Mouse (Mus musculus): Measurements from ENCODE around the gene Ubr1.
"Not testable (repeated sequence)": the region's sequence is repeated elsewhere in the genome, so short reads cannot be mapped to it uniquely, and the experiment has no call there.

Ubr1 gene

DNA sequence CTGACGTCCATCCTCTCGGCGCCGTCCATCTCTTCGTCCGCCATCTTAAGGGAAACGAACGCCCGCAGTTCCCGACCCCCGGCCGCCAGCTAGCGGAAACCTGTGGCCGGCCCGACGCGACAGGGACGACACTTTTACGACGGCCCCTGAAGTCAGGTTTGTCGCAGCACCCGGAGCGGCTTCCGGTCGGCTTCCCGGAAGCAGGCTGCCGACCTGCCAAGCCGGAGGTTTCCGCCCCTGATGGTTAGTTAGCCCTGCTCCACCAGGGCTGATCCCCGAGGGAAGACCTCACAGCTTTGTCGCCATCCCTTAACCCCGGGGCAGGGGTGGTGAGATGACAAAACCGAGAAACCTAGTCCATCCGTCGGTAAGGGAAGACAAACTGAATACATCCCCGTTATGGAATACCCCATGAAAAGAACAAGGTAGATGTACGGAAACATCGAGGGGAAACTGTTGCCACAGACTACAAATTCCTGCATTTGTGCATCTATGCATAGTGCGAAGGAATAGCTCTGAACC is at the start of gene Ubr1:
Gene Ubr1 (minus strand): TSS at position 157 of the 522 bp plus-strand sequence.
- DNase-seq (ENCODE audit: low spot score in 2 of 2) = peak; percentile 80 to 82

DNA sequence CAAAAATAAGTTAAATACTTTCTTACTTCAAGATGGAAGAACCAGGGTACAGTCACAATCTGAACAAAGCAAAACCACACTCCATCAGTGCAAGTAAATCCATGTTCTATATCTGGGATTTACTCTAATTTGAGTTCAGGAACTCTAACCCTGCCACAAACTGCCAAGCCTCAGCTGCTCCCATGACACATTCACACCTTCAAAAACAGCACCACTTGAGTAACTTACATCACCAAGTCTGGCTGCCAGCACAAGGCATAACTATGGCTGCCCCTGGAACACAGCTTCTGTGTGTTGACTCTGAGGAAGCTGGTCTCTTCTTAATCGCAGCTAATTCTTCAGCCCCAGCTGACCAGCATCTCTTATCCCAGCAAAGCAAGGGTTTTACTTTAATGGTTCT is 46.6 kb upstream of the Ubr1 start:
- no peak for DNase-seq (ENCODE audit: low spot score in 2 of 2)

GRCm38 (mm10) chr2:121016226-121016625 is 45.7 kb upstream of the Ubr1 start:
- DNase-seq (ENCODE audit: low spot score in 2 of 2) = peak in 1 of 2 experiments; percentile 14

GRCm38 (mm10) chr2:121015507-121015906 is 45.0 kb upstream of the Ubr1 start:
- no peak for DNase-seq (ENCODE audit: low spot score in 2 of 2)

DNA sequence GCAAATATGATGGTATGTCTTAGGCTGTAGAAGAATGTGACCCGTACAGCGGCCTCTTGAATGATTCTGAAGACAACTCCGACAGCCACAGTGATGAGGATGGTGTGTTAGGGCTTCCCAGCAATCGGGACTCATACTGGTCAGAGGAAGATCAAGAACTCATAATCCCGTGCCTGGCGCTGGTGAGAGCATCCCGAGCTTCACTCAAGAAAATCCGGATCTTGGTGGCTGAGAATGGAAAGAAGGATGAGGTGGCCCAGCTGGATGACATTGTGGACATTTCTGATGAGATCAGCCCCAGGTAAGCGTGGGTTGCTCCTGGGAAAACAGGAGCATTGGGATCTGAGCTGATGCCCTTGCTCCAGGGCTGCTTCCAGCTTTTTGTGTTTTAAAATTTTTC is 42.2 kb upstream of the Ubr1 start:
- DNase-seq (ENCODE audit: low spot score in 2 of 2) = peak in 1 of 2 experiments; percentile 40

GRCm38 (mm10) chr2:121009071-121009677 is 38.7 kb upstream of the Ubr1 start:
- no peak for DNase-seq (ENCODE audit: low spot score in 2 of 2)

DNA sequence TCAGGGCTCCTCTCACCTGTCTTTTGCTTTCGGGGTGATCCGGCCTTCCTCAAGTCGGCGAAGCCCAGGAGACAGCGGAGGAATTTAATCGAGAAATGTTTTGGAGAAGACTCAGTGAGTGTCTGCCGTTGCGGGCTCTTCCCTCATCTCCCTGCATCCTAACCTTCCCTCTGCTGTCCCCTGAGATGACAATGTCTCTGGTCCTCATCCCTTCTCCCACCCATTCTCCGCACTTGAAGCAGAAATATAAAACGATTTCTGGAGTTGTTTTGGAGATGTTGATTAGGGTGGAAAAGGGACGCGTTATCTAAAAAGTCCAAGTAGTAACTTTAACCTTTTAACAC is 38.1 kb upstream of the Ubr1 start:
- no peak for DNase-seq (ENCODE audit: low spot score in 2 of 2)

- DNase-seq (ENCODE audit: low spot score in 2 of 2) = peak; percentile 86 to 94
Measured at GRCm38 (mm10) chr2:121007925-121008663, 37.6 kb upstream of the Ubr1 start, which contains the start of gene Ccndbp1. Gene Ccndbp1 (plus strand): TSS chr2:121008403.

GRCm38 (mm10) chr2:121006986-121007385 is 36.5 kb upstream of the Ubr1 start:
- DNase-seq (ENCODE audit: low spot score in 2 of 2) = no peak

DNA sequence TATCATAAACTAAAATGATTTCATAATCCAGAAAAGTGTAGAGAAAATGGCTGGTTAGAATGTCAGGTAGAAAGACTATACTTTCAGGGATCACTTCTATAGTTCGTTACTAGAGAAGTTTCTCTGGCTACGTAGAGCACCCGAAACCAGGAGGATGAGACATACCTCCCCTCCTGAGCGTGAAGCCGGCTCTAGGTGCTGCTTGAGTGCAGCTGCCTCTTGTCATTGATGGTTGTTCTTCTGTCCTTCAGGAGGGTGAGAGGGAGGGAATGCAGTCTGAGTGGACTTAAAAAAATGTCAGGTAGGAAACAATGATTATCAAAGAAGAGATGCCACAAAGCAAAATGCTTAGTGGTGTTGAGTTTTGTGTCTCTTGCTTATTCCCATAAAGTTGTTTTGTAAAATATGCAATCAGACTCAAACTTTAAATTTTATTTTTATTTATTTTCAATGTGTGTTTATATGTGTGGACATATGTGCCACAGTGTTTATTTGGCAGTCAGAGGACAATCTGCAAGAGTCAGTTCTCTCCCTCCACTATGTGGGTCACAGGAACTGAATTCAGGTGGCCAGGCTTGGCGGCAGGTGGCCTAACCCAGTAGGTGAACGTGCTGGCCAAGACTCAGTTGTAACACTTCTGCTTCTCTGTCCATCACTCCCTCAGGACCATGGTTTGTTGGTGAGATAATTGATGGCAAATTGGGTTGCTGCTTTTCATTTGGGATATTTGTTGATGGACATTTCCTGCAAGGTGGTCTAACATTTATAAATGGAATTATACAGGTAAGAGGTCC is 33.7 kb upstream of the Ubr1 start:
- no peak for DNase-seq (ENCODE audit: low spot score in 2 of 2)

DNA sequence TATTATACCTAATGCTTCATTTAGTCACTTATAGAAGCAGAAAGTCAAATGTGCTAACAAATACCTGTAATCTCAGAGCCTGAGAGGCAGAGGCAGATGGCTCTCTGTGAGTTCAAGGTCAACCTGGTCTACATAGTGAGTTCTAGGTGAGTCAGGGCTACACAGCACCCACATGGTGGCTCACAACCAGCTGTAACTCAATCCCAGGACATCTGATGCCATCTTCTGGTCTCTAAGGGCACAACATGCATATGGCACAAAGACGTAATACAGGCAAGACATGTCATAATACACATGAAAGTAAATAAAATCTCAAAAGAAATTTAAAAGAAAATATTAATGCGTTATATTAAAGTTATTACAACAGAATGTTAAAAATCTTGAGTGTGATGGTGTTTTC is 33.1 kb upstream of the Ubr1 start:
- no peak for DNase-seq (ENCODE audit: low spot score in 2 of 2)

DNA sequence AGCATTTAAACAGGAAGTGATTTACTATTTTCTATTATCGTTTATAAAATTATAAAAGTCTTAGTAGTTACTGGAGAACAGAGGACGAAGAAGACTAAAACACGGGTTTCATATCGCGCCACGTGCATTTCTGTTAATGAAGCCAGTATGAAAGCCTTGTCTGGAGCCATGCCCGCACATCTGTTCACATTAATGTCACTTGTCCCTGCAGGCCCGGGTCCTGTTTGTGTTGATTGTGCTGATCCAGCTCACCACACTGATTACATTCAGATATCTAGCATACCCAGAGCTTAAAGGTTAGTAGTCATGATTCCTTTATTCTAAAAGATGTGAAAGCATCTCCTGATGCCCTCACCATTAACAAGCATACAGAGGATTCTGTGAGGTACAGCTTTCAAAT is 28.3 kb upstream of the Ubr1 start:
- DNase-seq (ENCODE audit: low spot score in 2 of 2) = no peak

DNA sequence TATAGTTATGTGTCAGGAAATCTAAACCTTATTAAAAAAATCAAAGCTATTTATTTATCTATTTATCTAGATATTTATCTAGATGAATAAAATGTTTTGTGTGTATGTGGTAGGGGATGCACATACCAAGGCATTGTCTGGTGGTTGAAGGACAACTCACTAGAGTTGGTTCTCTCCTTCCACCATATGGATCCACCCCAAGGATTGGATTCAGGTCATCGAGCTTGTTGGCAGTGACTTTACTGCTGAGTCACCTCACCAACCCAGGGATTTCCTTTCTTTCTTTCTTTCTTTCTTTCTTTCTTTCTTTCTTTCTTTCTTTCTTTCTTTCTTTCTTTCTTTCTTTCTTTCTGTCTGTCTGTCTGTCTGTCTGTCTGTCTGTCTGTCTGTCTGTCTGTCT is 26.1 kb upstream of the Ubr1 start:
- DNase-seq (ENCODE audit: low spot score in 2 of 2) = not testable (repeated sequence)

DNA sequence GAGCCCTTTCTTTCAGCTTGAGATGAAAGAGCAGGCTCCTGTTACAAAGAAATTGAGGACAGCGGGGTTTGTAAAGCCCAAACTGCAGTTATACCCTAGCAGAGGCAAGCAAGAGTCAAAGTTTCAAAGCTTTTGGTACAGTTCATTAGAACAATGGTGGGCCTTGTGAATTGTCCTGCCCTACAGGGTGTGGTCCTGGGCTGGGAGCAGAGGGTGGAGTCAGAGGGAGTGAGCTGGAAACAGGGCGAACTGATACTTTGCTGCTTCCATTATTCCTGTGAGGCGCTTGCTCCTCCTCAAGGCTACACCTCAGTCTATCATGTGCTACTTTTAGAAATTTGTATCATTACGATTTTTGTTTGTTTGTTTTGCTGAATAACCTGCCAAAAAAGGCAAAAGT is 20.7 kb upstream of the Ubr1 start:
- DNase-seq (ENCODE audit: low spot score in 2 of 2) = no peak

- DNase-seq (ENCODE audit: low spot score in 2 of 2) = no peak
Measured at GRCm38 (mm10) chr2:120985241-120985640, 14.7 kb upstream of the Ubr1 start.

DNA sequence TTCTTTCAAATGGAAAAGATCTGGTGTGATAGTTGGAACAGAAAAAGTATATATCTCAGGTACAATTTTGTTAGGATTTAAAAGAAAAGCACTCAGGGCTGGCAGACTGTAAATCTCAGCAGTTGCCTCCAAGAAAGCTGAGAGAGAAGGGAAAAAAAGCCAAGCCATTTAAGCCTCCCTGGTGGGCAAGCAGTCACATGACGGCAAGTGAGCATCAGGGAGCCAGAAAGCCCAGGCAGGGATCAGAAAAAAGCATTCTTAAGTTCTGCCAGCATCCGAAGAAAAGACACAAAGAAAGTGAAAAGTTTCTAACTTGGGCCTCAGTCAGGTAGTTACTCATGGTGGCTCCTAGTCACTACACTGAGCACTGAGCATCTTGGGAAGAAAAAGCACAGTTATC is 13.1 kb upstream of the Ubr1 start:
- DNase-seq (ENCODE audit: low spot score in 2 of 2) = no peak

DNA sequence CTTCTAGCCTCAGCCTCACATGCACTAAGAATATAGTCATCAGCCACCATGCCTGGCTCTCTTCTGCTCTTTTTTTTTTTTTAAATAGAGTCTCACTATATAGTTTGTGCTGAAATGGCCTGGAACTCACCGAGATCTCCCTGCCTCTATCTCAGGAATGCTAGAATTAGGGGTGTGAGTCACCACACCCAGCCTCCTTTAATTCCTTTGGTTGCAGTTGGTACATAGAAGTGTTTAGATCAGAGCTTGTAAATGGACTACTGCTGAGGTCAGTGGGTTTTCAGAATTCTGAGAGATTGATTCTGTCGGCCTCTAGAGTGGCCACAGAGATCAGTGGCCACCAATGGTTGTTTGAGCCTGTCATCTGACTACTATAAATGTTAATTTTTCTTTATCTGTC is 10.3 kb upstream of the Ubr1 start:
- DNase-seq (ENCODE audit: low spot score in 2 of 2) = no peak

DNA sequence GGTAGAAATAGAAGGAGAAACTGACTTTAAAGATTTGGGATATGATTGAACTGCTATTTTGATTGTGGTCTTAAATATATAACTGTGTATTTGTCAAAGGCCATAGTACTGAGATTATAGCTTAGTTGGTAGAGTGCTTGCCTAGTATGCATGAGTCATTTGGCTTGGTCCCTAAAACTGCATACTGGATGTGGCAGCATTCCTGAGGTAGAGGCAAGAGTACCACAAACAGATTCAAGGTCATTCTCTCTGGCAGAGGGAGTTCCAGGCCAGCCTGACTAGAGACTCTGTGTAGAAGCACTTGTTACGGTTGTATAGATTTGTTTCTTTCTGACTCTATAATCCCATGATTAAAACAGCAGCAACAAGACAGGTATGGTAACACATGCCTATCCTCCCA is 9.3 kb upstream of the Ubr1 start:
- no peak for DNase-seq (ENCODE audit: low spot score in 2 of 2)

- DNase-seq (ENCODE audit: low spot score in 2 of 2) = no peak
Measured at GRCm38 (mm10) chr2:120978693-120979037, 8.2 kb upstream of the Ubr1 start.

DNA sequence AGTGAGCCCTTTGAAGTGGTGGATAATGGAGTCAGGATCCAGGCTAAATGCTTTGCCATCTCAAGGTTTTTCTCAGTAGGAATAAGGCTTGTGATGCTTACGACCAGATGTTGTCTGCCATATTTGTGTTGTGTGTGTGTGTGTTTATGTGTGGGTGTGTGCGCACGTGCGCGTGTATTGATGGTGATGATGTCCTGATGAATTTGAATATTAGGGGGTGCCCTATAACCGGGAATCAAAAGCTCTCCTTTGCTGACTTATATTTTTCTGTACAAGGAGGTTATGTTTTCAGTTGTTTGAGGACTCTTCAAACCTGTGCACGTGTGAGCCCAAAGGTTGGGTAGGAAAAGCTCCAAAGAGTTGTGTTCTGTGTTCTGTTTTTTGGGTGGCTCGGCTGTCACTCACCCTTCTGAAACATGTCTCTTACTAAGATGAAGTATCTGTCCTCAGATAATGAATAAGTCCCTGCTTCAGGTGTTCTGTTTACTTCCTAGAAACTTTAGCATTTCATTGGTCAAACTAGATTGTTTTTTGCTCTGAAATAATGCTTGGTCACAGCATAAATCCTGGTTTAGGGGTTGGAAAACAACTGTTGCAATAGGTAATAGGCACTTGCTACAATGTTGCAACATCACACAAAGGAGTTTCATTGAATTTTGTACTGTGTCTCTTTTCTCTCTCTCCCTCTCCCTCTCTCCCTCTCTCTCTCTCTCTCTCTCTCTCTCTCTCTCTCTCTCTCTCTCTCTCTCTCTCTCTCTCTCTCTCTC is 7.6 kb upstream of the Ubr1 start:
- DNase-seq (ENCODE audit: low spot score in 2 of 2) = no peak

DNA sequence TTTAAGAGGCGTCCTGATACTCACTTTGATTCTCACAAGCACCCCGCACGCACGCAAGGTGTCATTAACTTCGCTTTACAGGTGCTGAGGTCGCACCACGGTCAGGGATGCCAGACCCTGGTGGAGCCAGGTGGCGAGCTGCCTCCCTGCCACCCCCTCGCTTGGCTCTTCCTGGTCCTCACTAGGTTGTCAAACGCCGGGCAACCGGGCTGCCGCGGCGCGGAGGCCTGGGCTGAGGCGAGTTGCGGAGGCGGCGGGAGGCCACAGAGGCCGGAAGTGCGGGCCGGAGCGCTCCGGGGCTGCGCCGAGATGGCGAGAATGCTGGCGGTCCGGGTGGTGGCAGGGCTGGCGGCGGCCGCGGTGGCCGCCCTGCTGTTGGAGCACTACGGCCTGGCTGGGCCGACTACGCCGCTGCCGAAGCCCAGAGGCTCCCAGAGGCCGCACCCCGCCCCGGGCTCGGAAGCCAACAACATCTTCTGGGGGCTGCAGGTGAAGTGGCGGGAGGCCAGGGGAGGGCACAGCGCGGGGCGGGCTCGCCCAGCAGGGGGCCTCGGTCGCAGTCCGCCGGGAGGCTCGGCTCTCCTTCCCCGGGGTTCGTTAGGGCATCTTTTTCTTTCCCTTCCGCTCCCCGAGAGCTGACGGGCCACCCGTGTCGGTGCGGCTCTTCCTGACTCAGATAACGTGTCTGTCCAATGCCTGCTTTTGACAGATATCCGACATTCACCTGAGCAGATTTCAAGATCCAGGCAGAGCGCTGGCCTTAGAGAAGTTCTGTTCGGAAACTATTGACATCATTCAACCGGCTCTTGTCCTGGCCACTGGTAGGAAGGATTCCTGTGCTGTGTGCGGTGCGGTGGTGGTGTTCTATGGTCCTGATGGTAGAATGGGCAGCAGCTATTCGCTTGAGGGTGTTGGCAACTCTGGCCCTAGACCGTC is 6.7 kb upstream of the Ubr1 start, which contains the start of gene Tmem62:
Gene Tmem62 (plus strand): TSS at position 28 of the 936 bp plus-strand sequence.
- DNase-seq (ENCODE audit: low spot score in 2 of 2) = peak; percentile 61 to 72

Data from urinary bladder, postnatal 4 days (tissue).